Mouse (Mus musculus) C2C12 (cell line): Measurements from ENCODE around the gene Mfsd5. TPM values are rescaled to one million over a fixed set of nuclear protein-coding genes. Genes with fewer than 3 reads are reported as not detected.

ENCODE experiments used
- H3K27me3 ChIP-seq: one replicate; pipeline ENCODE4 v1.6.1; 2011; ENCODE audit not compliant: control insufficient read depth, insufficient read depth, insufficient read length
- H3K36me3 ChIP-seq: one replicate; pipeline ENCODE4 v1.6.1; 2011; ENCODE audit not compliant: control insufficient read depth, insufficient read depth
- H3K4me3 ChIP-seq: one replicate; pipeline ENCODE4 v1.5.1; 2011; ENCODE audit warnings: mild to moderate bottlenecking, control low read depth; ENCODE audit not compliant: poor library complexity, insufficient read depth, severe bottlenecking
- H3K79me2 ChIP-seq: one replicate; pipeline ENCODE4 v1.6.1; 2011; ENCODE audit not compliant: control insufficient read depth, insufficient read depth
- H3K79me3 ChIP-seq: one replicate; pipeline ENCODE4 v1.6.1; 2011; ENCODE audit warnings: low read depth, control low read depth
- H3ac ChIP-seq: one replicate; pipeline ENCODE3; 2011; ENCODE audit warnings: low read depth; ENCODE audit not compliant: control insufficient read depth, insufficient read length
- CEBPB ChIP-seq: IDR thresholded peaks from one replicate; pipeline ENCODE4 v1.6.1; 2011; ENCODE audit warnings: low read depth, mild to moderate bottlenecking, control low read depth, moderate library complexity
- CTCF ChIP-seq: IDR thresholded peaks from one replicate; pipeline ENCODE4 v1.5.1; 2011; ENCODE audit not compliant: control insufficient read depth, insufficient read depth, insufficient read length
- FOSL1 ChIP-seq: IDR thresholded peaks from one replicate; pipeline ENCODE4 v1.8.0; 2011; ENCODE audit warnings: mild to moderate bottlenecking, low read length; ENCODE audit not compliant: poor library complexity, insufficient read depth, severe bottlenecking
- MAX ChIP-seq: IDR thresholded peaks from one replicate; pipeline ENCODE4 v1.6.1; 2011; ENCODE audit warnings: mild to moderate bottlenecking, control low read depth
- MYOD1 ChIP-seq: IDR thresholded peaks from one replicate; pipeline ENCODE4 v1.6.1; 2011; ENCODE audit warnings: low read depth; ENCODE audit not compliant: control insufficient read depth, insufficient read length
- MYOG ChIP-seq: IDR thresholded peaks from one replicate; pipeline ENCODE4 v1.6.1; 2011; ENCODE audit not compliant: control insufficient read depth, insufficient read length; ENCODE audit errors: extremely low read depth
- USF1 ChIP-seq: IDR thresholded peaks from one replicate; pipeline ENCODE4 v1.6.1; 2011; ENCODE audit warnings: low read depth, mild to moderate bottlenecking, control low read depth, moderate library complexity
- polyA plus RNA-seq: library from polyadenylated mRNA; unstranded; fragments of >200 nt; fragmentation: generic; extraction: Trizol; gene quantifications from one replicate; pipeline ENCODE4 v1.2.1, GENCODE M21; 2012; ENCODE audit warnings: missing spikeins

The Mfsd5 gene
- polyA plus RNA-seq, 1 experiment, result 126 TPM

DNA sequence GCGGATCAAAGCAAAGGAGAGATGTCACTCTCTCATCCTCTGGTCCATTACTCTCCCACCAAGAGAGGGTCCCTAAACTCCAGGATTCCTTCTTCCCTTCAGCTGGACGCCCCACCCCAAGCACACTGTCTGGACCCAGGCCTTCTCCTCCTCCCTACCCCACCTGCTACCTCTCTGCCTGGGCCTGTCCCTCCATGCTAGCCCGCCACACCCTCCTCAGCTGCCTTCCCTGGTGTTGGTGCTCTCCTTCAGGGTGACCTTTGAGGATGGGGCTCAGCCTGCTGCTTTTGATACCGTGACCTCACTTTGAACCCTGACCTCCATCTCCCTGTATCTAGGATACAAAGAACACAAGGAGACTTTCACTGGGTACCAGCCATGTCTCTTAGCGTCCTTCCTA lies 28.7 kb upstream of the Mfsd5 start:
- peaks cover 40% of the 10 kb centered on the region for H3K36me3 ChIP-seq

DNA sequence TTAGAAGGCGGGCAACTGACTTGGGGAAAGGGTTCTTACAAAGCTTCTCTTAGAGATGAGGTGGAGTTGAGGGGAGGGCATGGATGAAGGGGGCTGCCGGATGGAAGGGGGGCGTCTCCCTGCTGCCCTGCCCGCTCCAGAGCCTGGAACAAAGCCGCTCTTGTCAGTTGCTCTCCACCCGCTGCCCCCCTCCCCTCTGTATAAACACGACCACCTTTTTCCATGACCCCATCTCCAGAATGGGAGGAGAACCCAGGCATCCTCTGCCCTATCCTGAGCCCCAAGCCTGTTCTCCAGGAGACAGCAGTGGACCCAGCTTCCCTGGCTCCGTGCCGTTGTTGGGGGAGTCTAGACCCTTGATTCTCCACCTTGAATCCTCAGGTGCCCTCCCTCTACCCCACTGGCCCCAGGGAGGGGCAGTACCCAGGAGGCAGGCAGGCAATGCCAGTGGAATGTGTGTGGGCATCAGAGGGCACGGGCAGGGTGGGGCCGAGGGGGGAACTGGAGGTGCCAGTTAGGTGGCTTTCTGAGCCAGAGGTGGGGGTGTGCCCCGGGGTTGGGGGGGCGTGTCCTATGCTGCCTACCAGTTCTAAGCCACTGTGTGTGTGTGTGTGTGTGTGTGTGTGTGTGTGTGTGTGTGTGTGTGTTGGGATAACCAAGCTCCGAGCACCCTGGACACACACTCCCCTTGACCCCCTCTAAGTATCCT lies 23.6 kb upstream of the Mfsd5 start:
- Histone ChIP-seq H3K79me3 (peaks cover 17% of the 10 kb centered on the region), H3K79me2 (peaks cover 51% of the 10 kb centered on the region), H3ac (no peak overlapping the region), H3K4me3 (peak overlapping the region; percentile 89), H3K36me3 (peaks cover 27% of the 10 kb centered on the region), H3K27me3 (no peaks in the 10 kb centered on the region)
- TF ChIP-seq FOSL1 (no peak), CEBPB (no peak)

More for the DNA sequence above, 28.7 kb upstream of the Mfsd5 start:
- Histone ChIP-seq H3K79me3 (peaks cover 7% of the 10 kb centered on the region), H3K4me3 (no peak overlapping the region), H3K27me3 (no peaks in the 10 kb centered on the region), H3K79me2 (peaks cover 47% of the 10 kb centered on the region), H3ac (no peak overlapping the region)
- TF ChIP-seq MAX (no peak), MYOD1 (no peak), CTCF (no peak), CEBPB (no peak), FOSL1 (no peak), MYOG (no peak), USF1 (no peak)

DNA sequence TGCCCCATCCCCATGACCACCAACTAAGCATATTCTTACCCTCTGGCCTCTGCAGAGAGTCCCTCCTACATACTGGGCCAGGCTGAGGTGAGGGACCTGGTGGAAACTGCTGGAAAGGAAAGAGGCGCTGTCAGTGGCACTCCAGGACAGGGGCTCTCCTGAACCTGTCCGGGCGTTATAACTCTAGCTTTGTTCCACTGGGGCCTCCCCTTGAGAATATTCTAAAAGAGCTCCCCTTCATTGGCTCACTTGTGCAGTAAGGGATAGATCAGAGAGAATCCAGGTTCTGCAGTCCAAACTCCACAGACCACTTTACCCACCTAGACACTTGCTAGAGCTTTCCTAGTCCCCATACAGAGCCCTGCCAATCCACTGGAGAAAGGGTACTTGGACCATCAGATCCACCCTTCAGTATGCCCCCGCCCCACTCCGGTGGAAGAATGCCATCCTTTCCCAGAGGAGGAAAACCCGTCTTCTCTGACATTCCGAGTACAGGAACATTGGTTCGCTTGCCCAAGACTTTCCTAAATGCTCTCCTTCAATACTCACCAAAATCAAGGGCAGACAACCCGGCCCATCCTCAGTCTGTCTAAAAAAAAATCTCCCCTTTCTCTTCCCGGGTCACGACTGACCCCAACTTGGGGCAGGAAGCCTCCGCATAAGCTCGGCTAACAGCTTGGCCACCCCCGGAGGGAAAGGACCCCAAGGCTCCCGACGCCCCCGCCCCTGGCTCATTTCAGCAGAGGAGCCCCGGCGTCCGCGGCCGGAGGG lies 22.6 kb upstream of the Mfsd5 start:
- Histone ChIP-seq H3ac (peak overlapping the region; percentile 85), H3K4me3 (peak overlapping the region; percentile 89), H3K79me3 (peaks cover 17% of the 10 kb centered on the region), H3K79me2 (peaks cover 47% of the 10 kb centered on the region), H3K27me3 (no peaks in the 10 kb centered on the region), H3K36me3 (peaks cover 18% of the 10 kb centered on the region)
- TF ChIP-seq MYOG (no peak), MAX (no peak), FOSL1 (no peak), CTCF (no peak), CEBPB (no peak), USF1 (no peak), MYOD1 (no peak)

DNA sequence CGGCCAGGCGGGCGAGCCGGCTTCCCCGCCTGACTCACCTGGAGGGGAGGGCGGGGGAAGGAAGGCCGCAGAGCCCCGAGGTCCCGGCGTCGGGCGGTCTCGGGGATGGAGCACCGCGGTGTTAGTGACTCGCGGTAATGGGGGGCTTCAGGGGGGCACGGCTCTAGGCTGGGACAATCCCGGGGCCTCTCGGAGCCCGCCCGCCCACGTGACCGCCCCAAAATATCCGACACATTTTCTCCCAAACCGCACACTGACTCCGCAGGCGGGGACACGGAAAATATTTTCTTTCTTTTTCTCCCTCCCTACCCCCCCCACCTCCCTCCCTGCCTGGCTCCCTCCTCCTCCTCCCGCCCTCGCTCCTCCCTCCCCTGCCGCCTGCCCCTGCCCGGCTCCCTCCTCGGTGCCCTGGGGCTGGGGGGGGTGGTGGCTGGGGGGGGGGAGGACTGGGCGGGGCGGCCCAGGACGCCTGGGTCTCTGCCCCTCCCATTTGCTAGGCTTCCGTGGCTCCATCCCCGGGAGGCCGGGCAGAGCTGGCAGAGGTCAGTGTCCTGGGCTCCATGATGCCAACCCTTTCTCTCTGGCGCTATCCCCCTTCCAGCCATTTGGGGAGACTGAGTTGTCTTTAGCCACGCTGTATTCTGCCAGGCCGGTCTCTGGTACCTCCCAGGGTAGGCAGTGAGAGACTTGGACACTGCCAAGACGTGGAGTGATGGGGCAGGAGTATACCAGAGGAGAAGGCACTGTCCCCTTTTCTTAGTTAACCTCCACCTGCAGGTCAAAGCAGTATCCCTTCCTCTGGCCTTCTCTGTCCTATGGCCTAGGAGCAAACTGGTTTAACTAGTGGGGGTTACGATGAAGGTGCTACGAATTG lies 21.8 kb upstream of the Mfsd5 start, which contains the start of gene Rarg:
Gene Rarg (minus strand): TSS at position 316 of the 874 bp plus-strand sequence.
- TF ChIP-seq CTCF (no peak), CEBPB (no peak), FOSL1 (no peak), USF1 (peak; percentile 86), MYOD1 (no peak), MAX (no peak), MYOG (no peak)
- Histone ChIP-seq H3K36me3 (peaks cover 9% of the 10 kb centered on the region), H3K4me3 (peak within 1 kb of the TSS; percentile 89), H3K79me2 (peaks cover 39% of the 10 kb centered on the region), H3ac (peak within 1 kb of the TSS; percentile 85), H3K79me3 (peaks cover 17% of the 10 kb centered on the region), H3K27me3 (no peaks in the 10 kb centered on the region)

DNA sequence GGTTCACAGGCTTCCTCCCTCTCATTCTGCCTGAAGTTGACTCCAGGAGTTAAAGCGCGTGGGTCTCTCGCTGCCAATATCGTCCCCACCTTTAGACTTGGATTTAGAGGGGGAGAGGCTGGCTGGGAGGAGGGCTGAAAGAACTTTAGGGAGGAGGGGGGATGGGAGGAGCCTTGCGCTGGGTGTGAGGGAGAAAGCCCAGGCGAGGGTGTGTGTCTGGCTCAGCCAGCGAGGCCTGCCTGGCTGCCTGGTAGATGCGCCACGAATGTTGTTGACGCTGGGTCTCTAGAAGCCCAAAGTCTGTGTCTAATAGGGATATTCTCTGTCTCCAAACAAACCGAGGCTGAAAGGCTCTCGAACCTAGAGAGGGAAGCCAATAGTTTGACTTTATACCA lies 21.2 kb upstream of the Mfsd5 start:
- Histone ChIP-seq H3K36me3 (peaks cover 4% of the 10 kb centered on the region), H3K27me3 (no peaks in the 10 kb centered on the region), H3K79me3 (peaks cover 17% of the 10 kb centered on the region), H3K79me2 (peaks cover 34% of the 10 kb centered on the region), H3ac (peak overlapping the region; percentile 76), H3K4me3 (peak overlapping the region; percentile 89)
- no peak for TF ChIP-seq MYOG
- TF ChIP-seq CEBPB, result no peak
- TF ChIP-seq MAX, result peak; percentile 48
- no peak for TF ChIP-seq FOSL1
- TF ChIP-seq USF1, result no peak
- TF ChIP-seq MYOD1, result no peak
